Mouse (Mus musculus) cortical plate, adult 2 months (tissue): ENCODE data around the gene Bcr.

Experiments used
- CTCF ChIP-seq: fragments of 200-500 bp; IDR thresholded peaks from 2 replicates; pipeline ENCODE4 v1.5.1; 2011; ENCODE audit warnings: mild to moderate bottlenecking, control low read depth, low read length; ENCODE audit not compliant: insufficient read depth; ENCODE audit errors: extremely low read depth
- POLR2A ChIP-seq: fragments of 200-500 bp; IDR thresholded peaks from 2 replicates; pipeline ENCODE4 v1.6.1; 2011; ENCODE audit warnings: mild to moderate bottlenecking, low read length, control low read depth; ENCODE audit not compliant: insufficient read depth; ENCODE audit errors: extremely low read depth

- TF ChIP-seq CTCF (no peak), POLR2A (no peak)
Observed at GRCm38 (mm10) chr10:75010704-75011103, 49.7 kb upstream of the Bcr start.
